Mouse (Mus musculus): ENCODE results near the gene Gpr39.

Gene Gpr39

DNA sequence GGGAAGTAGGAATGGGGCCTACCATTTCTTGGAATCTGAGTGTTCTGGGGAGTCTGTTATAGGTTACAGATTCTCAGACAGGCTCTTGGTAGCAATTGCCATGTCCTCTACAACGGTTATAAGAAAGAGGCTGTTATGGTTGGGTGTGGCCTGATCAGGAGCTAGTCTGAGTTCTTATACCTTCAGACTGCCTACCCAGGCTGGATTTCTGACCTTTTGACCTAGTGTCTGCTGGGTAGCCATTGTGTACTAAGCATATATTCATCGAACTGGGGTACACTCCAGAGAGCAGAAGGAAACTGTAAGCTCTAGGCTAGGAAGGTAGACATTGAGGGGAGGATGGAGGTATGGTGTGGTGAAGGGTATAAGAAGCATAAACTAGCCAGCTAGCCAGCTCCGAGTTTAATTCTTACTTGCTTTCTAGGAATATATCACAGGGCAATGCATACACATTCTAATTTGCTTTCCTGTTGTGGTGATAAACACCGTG is 24.4 kb downstream of the Gpr39 start:
- no peak for DNase-seq

DNA sequence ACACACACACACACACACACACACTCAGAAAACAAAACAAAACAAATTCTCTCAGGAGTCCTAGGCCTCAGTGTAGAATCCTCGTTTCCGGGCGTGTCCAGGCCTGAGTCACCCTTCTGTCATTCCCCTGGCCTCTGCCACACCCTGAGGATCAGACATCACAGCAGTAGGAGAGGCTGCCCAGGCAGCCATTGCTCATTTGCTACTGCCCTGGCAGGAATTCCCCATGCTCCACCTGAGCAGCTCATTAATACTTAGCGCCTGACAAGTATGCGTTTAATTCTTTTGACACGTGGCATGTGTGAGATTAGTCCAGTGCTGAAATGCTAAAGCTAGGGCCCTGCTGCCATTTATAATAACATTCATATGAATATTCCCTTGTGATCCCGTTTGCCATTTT is 25.0 kb downstream of the Gpr39 start:
- DNase-seq = no peak

DNA sequence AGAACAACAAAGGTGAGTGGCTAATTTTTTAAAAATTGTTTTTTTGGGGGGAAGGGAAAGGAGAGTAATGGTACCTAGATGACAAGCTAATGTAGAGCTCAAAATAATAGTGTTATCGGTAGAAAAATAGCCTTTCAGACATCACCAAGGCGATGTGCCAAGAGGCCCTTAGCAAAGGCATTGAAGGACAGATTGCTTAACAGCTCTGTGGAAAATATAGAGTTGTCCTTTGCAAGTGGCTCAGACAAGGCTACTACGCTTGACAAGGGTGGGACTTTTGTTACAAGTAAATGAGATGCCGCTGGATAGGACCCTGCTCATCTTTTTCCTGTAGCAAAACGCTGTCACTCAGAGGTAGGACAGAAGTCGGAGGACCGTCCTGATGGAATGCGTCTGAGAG is 25.5 kb downstream of the Gpr39 start:
- DNase-seq = no peak

DNA sequence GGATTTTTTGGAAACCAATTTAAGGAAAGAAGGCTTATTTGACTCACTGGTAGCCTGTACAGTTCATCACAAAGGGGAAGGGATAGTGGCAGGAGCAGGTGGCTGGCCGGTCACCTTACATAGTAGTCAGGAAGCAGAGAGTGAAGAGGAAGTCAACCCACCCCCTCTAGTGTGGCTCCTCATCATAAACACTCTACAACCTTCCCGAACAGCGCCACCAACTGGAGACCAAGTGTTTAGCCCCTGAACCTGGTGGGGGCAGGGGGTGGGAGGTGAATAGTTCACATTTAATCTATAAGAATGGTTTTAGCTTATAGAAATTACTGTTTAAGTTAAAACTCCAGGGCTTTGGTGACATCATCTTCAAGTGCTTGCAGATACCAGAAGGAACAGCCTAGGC is 28.6 kb downstream of the Gpr39 start:
- no peak for DNase-seq

DNA sequence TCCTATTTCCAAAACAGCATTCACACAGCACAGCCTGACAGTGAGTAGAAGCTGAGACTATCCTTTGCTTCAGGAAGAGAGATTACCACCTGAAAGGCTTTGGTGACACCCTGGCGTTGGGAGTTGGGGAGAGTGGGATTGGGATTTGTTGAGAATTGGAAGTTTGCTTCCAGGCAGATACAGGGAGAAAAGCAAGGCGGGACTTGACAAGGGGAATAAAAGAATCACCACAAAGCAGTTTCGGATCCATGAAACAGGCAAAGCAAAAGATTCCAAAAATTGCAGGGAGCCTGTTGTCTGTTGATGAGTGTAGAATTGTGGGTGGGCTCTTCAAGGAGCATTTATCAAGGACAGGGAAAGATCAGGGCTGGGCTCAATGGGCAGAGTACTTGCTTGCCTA is 38.5 kb downstream of the Gpr39 start:
- DNase-seq = no peak

DNA sequence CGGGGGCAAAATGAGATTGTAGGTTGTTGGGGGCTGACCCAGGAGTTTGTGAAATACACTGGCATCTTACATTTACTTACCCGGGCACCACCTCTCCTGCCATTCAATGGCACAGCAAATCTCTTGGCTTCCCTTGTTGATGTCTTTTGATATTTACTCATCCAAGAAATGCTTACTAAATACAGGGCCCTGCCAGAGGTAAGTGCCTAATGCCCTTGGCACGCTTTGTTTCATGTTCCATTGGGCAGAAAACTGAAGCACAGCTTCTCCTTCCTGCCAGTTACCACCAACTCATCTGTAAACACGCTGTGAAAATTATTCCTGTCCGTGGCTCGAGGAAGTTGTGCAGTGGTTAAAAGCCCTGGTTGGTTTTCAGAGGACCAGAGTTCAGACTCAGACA is 39.4 kb downstream of the Gpr39 start:
- DNase-seq = no peak

DNA sequence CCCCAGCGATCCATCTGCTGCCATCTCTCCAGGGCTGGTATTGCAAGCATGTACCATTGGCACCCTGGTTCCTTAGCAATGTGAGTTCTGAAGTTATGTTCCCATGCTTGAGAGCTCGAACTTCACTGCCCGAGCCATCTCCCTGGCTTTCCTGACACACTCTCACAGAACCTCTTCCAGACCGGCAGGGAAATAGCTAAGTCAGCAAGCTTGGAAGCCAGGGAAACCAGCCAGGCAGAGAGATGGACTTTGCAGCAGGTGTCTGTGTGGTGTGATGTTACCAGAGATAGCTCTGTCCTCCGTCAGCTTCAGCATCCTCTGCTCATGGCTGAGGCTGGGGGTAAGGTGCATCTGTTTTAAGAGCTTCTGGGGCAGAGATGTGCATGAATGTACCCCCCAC is 41.1 kb downstream of the Gpr39 start:
- no peak for DNase-seq

DNA sequence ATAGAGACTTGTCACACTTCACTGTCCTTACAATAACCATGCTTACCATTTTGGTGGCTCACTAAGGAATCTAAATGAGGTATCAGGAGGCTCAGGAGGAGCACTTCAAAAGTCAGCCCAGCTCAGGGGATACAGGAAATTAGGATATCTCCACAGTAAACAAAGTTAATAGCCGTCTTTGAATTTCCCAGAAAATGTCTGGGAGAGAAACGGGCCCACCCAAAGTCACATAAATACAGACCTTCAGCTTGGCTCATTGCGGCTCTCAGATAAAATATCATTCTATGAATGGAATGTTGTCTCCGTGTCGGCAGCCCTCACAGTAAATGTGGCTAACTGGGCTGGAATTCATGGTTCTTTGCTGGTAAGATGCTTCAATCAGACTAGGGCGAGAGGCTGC is 42.3 kb downstream of the Gpr39 start:
- DNase-seq = no peak

DNA sequence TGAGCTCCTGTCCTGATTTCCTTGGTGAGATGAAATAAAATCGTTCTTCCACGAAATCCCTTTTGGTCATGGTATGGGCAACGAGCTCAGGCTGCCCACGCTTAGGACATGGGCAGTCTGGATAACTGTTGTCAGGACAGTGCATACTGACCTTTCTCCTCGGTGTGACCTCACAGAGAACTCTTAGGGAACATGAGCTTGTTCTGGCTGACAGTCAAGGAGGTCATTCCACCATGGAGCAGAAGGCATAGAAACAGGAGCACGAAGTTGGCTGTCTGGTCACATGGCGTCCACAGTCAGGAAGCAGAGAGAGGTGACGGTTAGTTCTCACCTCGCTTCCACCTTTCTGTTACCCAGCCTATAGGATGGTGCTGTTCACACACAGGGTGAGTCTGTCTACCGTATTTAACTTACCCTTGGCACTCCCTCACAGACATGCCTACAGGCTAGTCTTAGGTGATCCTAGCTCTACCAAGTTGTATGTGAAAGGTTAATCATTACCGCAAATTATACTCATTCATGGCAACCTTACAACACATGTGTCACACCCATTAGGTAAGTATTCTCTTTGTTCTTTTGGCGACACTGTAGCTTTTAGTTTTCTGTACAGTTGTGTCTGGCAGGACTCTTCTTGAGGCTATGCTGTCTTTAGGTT is 44.4 kb downstream of the Gpr39 start:
- no peak for DNase-seq

DNA sequence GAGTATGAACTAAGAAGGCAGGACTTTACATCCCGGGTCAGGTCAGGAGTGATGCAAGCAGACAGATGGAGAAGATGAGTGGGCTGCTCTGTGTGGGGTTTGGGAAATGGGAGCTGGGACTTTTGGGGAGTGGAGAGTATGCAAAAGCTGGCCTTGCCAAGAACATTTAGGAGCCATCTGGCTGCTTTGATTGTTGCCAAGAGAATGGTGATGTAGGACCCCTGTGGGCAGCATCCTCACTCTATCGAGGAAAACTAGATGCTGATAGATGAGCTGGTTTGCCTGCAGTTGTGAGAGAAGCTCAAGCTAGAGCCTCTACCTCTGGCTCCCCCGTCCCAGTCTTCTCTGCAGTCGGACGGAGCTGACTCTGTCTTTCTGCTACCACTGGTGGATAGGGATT is 47.5 kb downstream of the Gpr39 start:
- no peak for DNase-seq

DNA sequence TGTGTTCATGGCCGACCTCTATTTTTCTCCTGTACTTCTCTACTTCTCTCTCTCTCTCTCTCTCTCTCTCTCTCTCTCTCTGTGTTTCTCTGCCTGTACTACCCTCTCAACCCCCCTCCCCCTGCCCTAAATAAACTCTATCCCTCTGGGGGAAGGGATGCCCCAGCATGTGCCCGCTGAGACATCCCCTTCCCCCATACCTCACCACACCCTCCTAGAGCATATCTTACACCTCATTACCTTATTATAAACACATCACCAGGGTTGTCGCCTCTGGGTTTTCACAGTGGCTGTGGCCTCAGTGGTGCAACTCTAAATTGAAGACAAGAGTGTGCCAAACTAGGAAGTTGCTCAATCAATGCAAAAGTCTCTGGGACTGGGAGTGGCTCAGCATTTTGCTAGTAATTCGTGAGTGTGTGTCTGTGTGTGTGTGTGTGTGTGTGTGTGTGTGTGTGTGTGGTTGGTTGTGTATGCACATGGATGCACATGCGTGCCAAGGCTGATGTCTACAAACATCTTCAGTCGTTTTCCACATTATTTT is 52.3 kb downstream of the Gpr39 start:
- no peak for DNase-seq

DNA sequence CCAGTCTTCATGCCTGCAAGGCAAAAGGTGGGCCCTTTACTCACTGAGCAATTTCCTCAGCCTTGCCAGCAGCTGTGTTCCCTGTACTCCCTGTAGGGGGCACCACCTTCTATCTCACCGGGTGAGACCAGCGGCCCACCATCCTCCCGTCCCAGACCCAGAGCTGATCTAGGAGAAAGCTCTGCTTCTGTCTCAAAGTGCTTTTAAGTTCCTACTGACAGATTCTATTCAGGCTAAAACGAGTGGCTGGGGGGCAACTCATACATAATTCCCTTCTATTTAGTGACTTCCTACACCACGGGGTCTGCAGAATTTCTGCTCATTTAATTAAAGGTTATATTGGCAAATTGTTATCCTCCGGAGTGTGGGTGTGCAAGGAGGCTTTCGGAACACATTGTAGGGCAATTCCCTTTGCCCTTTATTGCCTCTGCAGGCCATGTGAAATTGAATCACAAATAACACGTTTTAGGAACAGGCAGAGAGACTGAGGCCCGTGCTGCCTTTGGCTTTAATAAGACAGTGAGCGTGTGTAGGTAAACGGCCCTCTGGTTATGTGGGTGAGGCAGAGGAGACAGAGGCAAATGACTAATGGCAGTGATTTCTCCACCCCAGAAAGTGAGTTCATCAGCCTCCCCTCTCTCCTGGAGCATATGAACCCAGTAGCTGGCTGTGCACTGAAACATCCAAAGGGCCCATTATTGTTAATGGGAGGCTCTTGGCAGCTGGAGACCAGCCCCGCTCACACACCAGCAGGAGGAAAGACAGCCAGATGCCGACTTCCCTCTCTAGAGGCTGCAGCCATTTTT is 53.1 kb downstream of the Gpr39 start:
- DNase-seq = no peak

DNA sequence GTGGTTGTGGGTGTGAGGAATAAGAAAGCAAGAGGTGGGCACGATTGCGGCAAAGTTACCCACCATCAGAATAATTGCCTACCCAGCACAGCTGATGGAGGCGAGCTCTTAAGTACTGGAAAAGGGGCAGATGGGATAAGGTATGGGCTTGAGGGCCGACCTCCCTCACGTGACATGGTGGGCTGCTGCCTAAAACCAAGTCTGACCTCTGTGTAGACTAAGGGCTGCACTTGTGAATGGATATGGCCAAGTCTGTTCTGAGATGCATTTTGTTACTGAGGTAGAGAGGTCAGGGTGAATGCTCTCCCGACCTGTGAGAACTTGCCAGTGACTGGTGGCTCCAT is 53.7 kb downstream of the Gpr39 start:
- DNase-seq = no peak

DNA sequence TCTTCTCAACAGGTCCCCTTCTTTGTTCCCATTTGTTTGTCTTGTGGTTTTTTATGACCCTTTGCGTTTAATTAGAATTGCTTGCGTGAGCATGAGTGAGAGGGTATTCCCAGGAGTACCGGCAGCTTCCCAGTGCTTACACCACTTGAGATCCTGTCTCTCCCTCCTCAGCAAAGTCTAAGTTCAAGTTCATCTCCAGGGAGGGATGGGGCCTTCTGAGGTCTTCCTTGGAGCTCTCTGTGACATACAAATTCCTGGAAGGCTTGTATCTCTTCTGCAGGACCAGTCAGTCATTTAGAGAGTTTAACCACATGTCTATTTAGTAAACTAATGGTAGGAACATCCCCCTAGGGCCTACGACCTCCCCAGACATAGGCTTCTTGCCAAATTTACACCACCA is 55.1 kb downstream of the Gpr39 start:
- no peak for DNase-seq

DNA sequence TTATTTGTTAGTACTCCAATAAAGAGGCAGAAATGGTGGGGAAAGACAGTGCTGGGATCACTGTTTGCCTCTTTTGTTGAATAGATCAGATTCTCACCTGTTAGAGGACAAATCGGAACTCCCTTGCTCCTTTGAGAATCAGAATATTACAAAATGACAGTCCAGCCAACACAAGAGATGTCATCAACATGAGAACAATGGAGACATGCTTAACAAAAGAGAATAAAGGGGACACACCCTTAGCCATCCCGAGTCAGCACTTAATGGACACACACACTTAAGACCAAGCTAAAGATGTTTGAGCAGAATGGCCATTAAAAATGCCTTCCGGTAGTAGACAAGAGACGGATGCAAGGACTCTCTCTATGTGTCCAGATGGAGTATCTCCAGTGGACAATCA is 68.0 kb downstream of the Gpr39 start:
- DNase-seq = no peak

DNA sequence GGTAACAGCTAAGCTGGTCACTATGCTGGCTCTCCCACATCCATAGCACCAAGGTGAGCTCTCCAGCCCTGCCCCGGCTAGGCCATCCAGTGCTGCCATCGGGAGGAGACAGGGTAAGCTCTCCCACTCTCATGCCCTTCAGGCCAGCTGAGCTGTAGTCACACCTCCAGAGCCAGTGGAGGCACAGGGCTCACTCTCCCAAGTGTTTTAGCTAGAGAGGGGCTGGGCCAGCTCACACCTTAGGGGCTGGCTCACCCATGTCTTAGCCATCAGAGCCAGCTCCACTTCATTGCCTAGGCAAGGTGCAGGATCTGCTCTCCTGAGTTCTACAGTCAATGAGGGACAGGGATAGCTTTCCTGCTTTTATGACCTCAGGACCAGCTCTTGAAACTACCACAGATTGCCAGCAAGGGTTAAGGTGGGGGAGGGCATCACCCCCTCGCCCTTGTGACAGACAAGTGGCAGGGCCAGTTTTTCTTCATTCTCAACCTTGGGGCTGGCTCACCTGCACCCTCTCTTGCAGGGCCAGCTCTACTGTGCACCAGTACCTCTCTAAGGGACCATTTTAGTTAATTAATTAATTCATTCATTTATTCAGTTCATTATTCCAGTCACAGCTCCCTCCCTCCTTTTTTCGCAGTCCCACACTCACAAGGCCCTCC is 78.7 kb downstream of the Gpr39 start:
- DNase-seq = no peak

DNA sequence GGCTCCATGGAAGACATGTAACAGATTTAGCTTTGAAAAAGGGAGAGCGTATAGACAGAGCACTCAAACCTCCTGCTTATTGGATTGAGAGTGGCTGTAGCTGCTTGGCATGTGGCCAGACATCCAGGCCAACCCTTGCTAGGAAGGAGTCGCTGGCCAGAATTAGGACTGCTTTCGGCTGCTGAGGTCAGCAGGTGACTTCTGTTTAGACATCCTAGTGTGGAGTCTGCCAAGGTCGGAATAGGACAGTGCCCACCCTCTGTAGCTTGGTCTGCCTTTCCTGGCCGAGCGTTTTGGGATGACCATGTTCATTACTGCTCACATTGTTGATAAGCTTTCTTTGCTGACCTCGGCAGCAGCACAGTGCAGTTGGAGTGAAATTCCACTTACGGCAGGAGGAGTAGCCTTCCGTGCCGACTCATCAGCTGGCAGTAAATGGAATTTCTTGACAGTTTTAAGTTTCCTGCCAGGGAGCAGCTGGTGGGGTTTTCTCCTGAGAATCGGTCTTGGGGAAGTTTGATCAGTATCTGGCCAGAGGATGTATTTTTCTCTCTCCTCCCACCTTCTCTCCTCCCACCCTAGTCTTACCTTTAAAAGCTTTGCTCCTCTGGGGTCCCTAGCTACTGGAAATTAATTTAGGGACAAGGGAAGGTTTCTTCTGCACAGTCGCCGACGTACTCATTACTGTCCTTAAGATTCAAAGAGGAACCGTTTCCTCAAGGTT is 83.3 kb downstream of the Gpr39 start:
- DNase-seq = no peak

DNA sequence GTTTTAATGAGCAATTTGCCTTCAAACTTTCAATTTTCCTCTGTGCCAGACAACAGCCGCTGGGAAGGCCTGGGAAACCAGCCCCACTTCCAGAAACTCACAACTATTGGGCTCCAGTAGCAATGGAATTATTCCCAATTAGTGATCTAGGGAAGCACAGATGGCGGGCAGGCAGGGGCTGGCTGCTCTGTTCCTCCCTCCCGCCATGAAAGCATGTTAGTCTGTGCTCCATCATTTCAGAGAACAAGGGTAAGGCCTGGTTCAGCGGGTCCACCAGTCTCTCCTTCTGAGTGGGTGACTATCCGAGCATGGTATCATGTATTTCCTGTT is 83.9 kb downstream of the Gpr39 start:
- no peak for DNase-seq

DNA sequence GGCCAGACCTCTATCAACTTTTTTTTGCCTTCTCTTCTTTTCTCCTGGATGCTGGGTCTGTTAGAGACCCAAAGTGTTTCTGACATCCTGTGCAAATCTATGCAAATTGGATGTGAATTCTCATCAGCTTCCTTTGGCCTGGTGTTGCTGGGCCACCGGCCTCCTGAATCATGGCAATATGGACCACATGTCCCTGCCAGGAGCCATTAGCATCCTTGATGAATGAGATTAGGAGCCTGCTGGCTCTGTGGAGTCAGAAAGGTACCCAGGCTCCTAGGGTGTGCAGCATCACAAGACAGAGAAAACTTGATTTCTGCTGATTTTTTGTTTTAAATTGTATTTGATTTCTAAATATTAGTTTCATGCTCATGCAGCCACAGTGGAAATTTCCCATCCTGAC is 85.3 kb downstream of the Gpr39 start:
- DNase-seq = no peak

DNA sequence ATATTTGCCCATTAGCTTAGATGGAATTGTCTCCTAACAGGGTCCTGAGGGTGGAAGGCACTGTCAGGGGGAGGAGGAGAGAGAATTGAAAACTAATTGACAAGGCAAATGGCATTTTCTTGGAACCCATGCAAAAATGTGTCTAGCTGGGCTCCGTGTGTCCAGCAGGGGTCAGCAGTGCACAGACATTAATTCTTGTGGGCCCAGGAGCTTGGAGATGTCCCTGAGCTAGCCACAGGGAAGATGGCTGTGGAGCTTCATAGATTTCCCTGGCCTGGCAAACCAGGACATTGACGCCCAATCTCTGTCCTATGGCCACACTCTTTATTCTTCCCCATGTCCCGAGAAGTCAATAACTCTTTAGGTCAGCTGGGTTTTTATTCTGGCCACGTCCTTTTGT is 113.0 kb downstream of the Gpr39 start:
- no peak for DNase-seq

DNA sequence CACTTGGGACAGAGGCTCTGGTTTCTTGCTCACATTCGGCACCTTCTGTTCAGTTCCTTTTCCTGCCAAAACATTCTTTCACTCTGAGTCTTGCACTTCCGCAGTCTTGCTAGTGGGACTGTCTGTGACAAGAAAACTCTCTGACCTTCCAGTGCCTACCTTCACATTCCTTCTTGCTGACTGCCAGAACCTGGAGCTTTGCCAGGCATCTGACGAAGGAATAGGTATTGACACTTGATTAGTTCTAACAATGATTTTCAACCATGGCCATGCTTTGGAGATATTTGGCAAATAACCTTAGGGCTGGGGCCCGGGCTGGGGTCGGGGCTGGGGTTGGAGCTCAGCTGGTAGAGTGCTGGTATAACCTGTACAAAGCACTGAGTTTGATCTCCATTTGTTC is 123.7 kb downstream of the Gpr39 start:
- no peak for DNase-seq

DNA sequence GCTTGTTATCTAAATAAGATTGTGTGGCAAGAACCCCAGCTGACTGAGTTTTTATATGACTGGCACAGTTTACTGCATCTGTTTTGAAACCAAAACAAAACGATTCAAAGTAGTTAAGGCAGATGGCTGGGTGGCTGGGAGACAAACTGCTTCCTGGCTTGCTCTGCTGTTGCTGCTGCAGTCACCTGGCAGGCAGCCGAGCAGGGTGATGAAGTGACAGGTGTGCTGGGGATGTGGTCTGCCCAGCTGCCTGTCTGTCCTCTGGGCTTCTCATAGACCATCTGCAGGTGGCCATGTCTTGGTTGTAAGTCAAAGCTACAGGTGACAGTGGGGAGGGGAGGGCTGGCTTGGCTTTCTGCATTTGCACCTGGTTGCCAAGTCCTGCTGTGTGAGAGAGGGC is 131.6 kb downstream of the Gpr39 start:
- DNase-seq = no peak

DNA sequence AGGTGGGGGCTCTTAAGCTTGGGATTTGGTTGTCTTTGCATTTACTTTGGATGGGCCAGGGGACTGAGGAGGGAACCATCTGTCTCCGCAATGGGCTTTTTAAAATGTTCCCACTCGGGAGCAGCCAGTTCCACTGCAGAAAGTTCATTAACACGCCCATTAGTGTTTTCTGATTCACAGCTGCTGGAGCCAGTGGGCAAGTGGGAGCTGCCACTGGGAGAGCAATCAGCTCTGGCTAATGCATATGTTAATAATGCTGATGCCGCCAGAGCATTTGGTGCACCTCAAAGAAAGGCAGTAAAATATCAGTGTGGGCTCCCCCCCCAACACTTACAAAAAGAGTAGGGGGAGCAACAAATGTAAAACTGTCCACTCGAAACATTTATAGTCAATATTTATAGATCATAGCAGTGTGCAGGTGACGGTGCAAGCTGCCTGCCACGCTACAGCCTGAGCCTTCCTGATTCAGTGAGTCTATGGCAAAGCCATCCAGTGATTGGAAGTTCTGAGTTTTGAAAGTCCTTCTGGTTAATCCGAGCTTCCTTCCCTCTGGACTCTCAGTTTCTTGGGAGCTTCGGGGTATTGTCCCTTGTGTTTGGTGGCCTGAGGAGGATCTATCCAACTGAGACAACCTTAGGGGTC is 136.5 kb downstream of the Gpr39 start:
- DNase-seq = no peak

Data from B cell, adult 2 months (primary cell).